Mouse (Mus musculus) Patski (cell line): Measurements from ENCODE around the gene Cyb561d1. TPM values are rescaled to one million over a fixed set of nuclear protein-coding genes. Genes with fewer than 3 reads are reported as not detected.

Experiments
- ATAC-seq: fragments of 100-300 bp; one replicate; pipeline ENCODE4 v1.8.0; 2021
- CTCF ChIA-PET: fragments of 350-600 bp; sonication (Branson Sonifier 250); formaldehyde crosslinking; loops from one replicate; lab custom pipeline; 2022; ENCODE audit warnings: inconsistent platforms; lab: Charles Lee
- POLR2A ChIA-PET: fragments of 350-600 bp; sonication (Branson Sonifier 250); formaldehyde crosslinking; loops from one replicate; lab custom pipeline; 2022; ENCODE audit warnings: antibody characterized with exemption, inconsistent platforms; lab: Charles Lee
- DNase-seq: peaks from one replicate; pipeline ENCODE4 v3.0.0-alpha.2; 2011; ENCODE audit warnings: low read depth, low spot score
- H3K27me3 ChIP-seq: fragments of 371-371 bp; one replicate; pipeline ENCODE4 v1.5.1; 2021
- CTCF ChIP-seq: fragments of 100-300 bp; IDR thresholded peaks from one replicate; pipeline ENCODE4 v1.5.1; 2021
- in situ Hi-C: fragments of 300-500 bp; cut with MboI; formaldehyde crosslinking; loops from 3 replicates; pipeline ENCODE4 v1.11.1; 2018; ENCODE audit warnings: low pct_unique_long_range_greater_than_20kb, mixed read lengths
- polyA plus RNA-seq: library from polyadenylated mRNA; unstranded; gene quantifications from one replicate; pipeline ENCODE4 v1.2.3, GENCODE M21; 2021

The Cyb561d1 gene
- polyA plus RNA-seq, 1 experiment from 2014 or later, result 9.2 TPM

DNA sequence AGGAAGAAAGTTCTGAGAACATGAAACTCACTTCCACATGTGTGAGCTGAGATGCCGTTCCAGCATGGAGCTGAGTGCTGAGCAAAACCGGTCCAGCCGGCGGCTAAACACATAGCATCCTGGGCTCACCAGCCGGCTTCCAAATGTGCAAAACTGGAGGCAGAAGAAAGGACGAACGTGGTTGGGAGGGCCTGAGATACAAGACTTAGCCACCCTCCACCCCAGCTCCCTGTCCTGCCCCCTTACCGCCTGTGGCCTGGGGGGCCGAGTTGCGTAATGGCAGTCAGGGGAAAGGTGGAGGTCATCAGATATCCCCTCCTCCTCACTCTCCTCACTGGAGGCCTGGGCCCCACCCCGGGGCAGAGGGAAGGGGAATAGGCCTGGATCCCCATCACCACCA, 3.5 kb upstream of the Cyb561d1 start:
- CTCF ChIA-PET, result interaction anchor here (0.6 to 15.7 kb wide), 13 partner anchors 8 to 187 kb away, joined by 3 to 247 read pairs (median 5); partner anchors contain the start of genes Amigo1, Gnai3, Gpr61 and Gstm1
- DNase-seq, result no peak
- H3K27me3 ChIP-seq, result no peaks in the 10 kb centered on the region
- POLR2A ChIA-PET, result interaction anchor here (1.1 to 1.5 kb wide), 3 partner anchors 38 to 48 kb away, joined by 3 to 7 read pairs (median 5); no protein-coding TSS in a partner anchor
- ATAC-seq, result no peak
- TF ChIP-seq CTCF, result no peak
- in situ Hi-C loops, result no loop called here

DNA sequence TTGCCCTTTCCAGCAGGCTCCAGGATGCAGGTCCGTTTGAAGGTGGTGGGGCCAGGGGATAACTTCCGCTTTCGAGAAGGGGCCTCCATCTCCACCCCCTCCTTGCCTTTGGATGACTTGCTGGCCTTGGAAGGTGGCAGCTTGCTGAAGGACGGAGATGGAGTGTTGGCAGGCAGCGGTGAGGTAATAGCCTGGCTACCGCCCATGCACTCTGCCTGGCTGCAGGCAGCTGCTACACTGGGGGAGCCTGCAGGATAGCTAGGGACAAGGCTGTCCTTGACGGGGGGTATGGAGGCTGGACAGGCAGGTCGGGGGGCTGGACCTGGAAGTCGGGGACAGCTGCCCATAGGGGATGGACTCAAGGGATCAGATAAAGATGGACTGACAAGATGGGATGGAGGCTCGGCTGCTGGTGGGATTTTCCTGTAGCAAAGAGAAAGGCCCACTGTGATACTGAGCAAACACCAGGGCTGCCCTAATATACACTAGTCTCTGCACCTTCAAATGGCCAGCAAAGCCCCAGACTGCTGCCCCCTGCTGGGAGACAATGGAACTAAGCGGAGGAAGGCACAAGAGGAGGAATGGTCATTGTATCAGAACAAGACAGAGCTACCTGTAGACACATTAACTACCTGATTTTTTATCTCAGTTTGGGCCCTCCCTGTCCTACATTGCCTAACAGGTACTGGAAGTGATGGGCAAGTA, 2.8 kb upstream of the Cyb561d1 start:
- no peak for TF ChIP-seq CTCF
- CTCF ChIA-PET, result interaction anchor here (0.6 to 15.7 kb wide), 15 partner anchors 7 to 186 kb away, joined by 3 to 247 read pairs (median 5); partner anchors contain the start of genes Amigo1, Gnai3, Gpr61 and Gstm1
- ATAC-seq (no peak), DNase-seq (no peak)
- in situ Hi-C loops, result no loop called here
- POLR2A ChIA-PET, result interaction anchor here (0.7 to 1.5 kb wide), 5 partner anchors 37 to 54 kb away, joined by 3 to 7 read pairs (median 5); partner anchors contain the start of gene Psma5
- no peaks in the 10 kb centered on the region for H3K27me3 ChIP-seq

DNA sequence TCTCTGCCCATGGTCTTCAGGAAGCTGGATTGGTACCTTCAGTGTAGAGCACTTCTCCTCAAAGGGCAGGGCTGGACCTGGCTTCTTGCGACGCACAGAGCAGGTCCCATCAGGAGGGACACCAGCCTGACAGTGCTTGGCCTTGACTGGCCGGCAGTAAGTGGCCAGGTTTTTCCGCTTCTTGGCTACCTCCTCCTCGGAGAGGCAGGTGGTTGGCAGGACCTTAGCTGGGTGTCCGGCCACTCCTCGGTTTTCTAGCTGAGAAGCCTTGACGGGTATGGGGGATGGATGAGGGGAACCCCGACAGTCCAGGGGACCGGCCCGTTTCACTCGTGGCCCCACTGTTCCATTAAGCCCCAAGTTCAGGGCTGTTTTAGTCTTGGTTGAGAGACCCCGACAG, 2.2 kb upstream of the Cyb561d1 start:
- H3K27me3 ChIP-seq, result no peaks in the 10 kb centered on the region
- CTCF ChIA-PET, result interaction anchor here (1.4 to 15.7 kb wide), 7 partner anchors 12 to 55 kb away, joined by 3 to 247 read pairs (median 21); partner anchors contain the start of genes Amigo1 and Gpr61
- DNase-seq, result no peak
- ATAC-seq, result no peak
- POLR2A ChIA-PET, result interaction anchor here (0.5 to 1.5 kb wide), 5 partner anchors 17 to 123 kb away, joined by 3 to 6 read pairs (median 4); partner anchors contain the start of genes Amigo1 and Psma5
- in situ Hi-C loops, result no loop called here
- no peak for TF ChIP-seq CTCF

GRCm38 (mm10) chr3:108202506-108202905, 1.5 kb upstream of the Cyb561d1 start:
- in situ Hi-C loops, result no loop called here
- no peaks in the 10 kb centered on the region for H3K27me3 ChIP-seq
- ChIA-PET CTCF (interaction anchor here (1.3 to 15.7 kb wide), 10 partner anchors 8 to 187 kb away, joined by 3 to 247 read pairs (median 15); partner anchors contain the start of genes Amigo1, Atxn7l2 and Gpr61), POLR2A (interaction anchor here (0.5 to 1.7 kb wide), 5 partner anchors 11 to 124 kb away, joined by 3 to 6 read pairs (median 4); partner anchors contain the start of genes Amigo1 and Psma5)
- ATAC-seq (no peak), DNase-seq (no peak)
- no peak for TF ChIP-seq CTCF

DNA sequence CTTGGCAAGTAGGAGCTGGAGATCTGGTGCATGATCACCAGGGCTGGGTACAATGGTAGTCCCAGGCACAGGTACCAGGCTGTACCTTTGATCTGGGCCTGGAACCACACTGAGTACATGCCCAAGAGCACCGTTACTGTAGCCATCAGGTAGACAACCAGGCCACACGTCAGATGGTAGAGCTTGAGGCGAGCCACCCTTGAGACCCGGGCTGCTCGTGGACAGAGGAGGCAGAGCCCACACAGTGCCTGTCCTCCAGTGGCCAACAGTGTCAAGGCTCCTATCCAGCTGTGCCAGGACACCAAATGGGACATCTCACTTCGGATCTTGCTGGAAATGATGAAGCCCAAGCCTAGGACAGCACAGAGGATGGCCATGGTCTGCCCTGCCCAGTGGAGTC, 1.8 kb downstream of the Cyb561d1 start:
- POLR2A ChIA-PET, result interaction anchor here (1.2 to 3.5 kb wide), 3 partner anchors 10 to 32 kb away, joined by 3 to 17 read pairs (median 10); partner anchors contain the start of gene Amigo1
- TF ChIP-seq CTCF, result no peak
- no peak for ATAC-seq
- in situ Hi-C loops, result no loop called here
- CTCF ChIA-PET, result interaction anchor here (5.4 to 15.7 kb wide), 3 partner anchors 8 to 34 kb away, joined by 32 to 247 read pairs (median 85); partner anchors contain the start of gene Amigo1
- H3K27me3 ChIP-seq, result no peaks in the 10 kb centered on the region
- DNase-seq, result no peak

DNA sequence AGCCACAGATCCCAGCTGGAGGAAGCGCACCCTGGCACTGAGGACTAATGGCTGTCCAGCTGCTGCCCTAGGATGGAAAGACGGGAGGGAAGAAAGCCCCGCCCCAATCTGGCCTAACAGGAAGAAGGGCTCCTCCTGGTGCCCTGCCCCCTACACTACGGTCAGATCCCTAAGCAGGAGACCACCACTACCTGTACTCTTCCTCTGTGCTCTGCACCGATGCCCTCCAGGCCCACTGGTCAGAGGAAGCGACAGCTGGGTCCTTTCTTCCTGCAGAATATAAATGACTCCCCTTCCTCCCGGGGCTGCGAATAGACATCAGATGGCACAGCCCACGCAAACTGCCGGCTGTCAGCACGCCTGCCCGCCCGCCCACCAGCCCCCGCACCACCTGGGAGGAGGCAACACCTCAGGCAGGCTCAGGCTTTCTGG, 3.9 kb downstream of the Cyb561d1 start:
- in situ Hi-C loops, result no loop called here
- CTCF ChIA-PET, result interaction anchor here (0.9 to 15.7 kb wide), 5 partner anchors 7 to 32 kb away, joined by 3 to 247 read pairs (median 4); no protein-coding TSS in a partner anchor
- POLR2A ChIA-PET, result interaction anchor here (0.6 to 2.5 kb wide), 4 partner anchors 13 to 35 kb away, joined by 3 to 11 read pairs (median 3); partner anchors contain the start of gene Atxn7l2

GRCm38 (mm10) chr3:108195941-108196590, 4.9 kb downstream of the Cyb561d1 start:
- in situ Hi-C loops, result no loop called here
- ChIA-PET CTCF (interaction anchor here (0.9 to 15.7 kb wide), 7 partner anchors 8 to 31 kb away, joined by 3 to 247 read pairs (median 4); no protein-coding TSS in a partner anchor), POLR2A (interaction anchor here (0.6 to 2.5 kb wide), 5 partner anchors 11 to 633 kb away, joined by 3 to 11 read pairs (median 3); partner anchors contain the start of gene Atxn7l2)
- no peak for TF ChIP-seq CTCF
- DNase-seq (no peak), ATAC-seq (peak; percentile 29)
- H3K27me3 ChIP-seq, result no peaks in the 10 kb centered on the region

More for the DNA sequence above, 3.9 kb downstream of the Cyb561d1 start:
- no peak for ATAC-seq
- no peak for DNase-seq
- no peak for TF ChIP-seq CTCF
- no peaks in the 10 kb centered on the region for H3K27me3 ChIP-seq

- POLR2A ChIA-PET, result interaction anchor here (1.0 to 1.7 kb wide), 2 partner anchors 11 to 20 kb away, joined by 3 to 4 read pairs; no protein-coding TSS in a partner anchor
- no peak for TF ChIP-seq CTCF
- H3K27me3 ChIP-seq, result no peaks in the 10 kb centered on the region
- in situ Hi-C loops, result no loop called here
- CTCF ChIA-PET, result interaction anchor here (1.2 to 15.7 kb wide), 6 partner anchors 9 to 123 kb away, joined by 3 to 247 read pairs (median 4); no protein-coding TSS in a partner anchor
- DNase-seq, result no peak
- no peak for ATAC-seq
These were observed 5.7 kb downstream of the Cyb561d1 start for GRCm38 (mm10) chr3:108195287-108195686.

DNA sequence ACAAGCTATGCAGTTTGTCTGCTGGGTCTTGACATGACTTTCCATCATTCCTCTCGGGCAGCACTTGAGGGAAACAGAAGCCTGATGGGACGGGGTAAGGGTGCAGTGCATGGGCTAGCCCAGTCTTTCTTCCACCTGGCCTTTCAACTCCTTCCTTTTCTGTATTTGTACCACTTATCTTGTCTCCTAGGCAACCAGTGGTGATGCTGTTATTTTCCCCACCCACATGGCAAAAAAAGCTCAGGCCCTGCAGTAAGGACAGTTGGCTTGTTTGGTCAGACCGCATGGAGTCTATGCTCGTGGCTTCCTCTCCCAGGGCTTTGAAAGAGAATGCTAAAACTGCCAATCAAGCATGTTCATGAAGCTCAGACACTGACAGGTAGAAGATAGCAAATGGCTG, 7.3 kb downstream of the Cyb561d1 start:
- in situ Hi-C loops, result no loop called here
- ChIA-PET CTCF (interaction anchor here (0.9 to 15.7 kb wide), 7 partner anchors 8 to 46 kb away, joined by 3 to 247 read pairs (median 5); partner anchors contain the start of gene Cyb561d1), POLR2A (interaction anchor here (1.5 kb wide), 1 partner anchor 8 kb away, joined by 4 read pairs; the partner anchor contains the start of gene Amigo1)
- ATAC-seq, result no peak
- H3K27me3 ChIP-seq, result no peaks in the 10 kb centered on the region
- no peak for DNase-seq
- no peak for TF ChIP-seq CTCF
